21 mouse cellular contexts compared by ENCODE assay signal in genomic region chr7:126725077-126725476, GRCm38 (mm10). TPM values are rescaled to one million over a fixed set of nuclear protein-coding genes. Genes with fewer than 3 reads are reported as not detected.
"Had no signal": no experiment of that assay in that cellular context is flagged by ENCODE, and none has a peak within 500 bp of the region (broad histone marks: within the 10 kb centered on the region; RNA-seq: fewer than 3 reads in every experiment).

No protein-coding gene starts in this region.

- H3K9ac ChIP-seq: limb, embryonic 12.5 days; liver, embryonic 14.5 days; midbrain, embryonic 13.5 days; neural tube, embryonic 15.5 days had no signal

- H3K27me3 ChIP-seq: limb, embryonic 12.5 days; midbrain, embryonic 13.5 days; neural tube, embryonic 15.5 days had no signal

- DNase-seq: kidney, adult 11 months; kidney, adult 9 months; kidney, postnatal 36 days; layer of hippocampus, adult 9-11 months; layer of hippocampus, postnatal 36 days; liver; lung, adult 2 months; lung, postnatal 4 days; retina, postnatal 1 day; right cerebral cortex, postnatal 4 days; spleen, adult 18-20 months; thymus, postnatal 4 days had no signal

- ATAC-seq: lung, postnatal 0 days; midbrain, embryonic 13.5 days had no signal

- H3K36me3 ChIP-seq: limb, embryonic 12.5 days; midbrain, embryonic 13.5 days; neural tube, embryonic 15.5 days had no signal

- H3K4me2 ChIP-seq: limb, embryonic 12.5 days; midbrain, embryonic 13.5 days; neural tube, embryonic 15.5 days had no signal

- H3K4me1 ChIP-seq: limb, embryonic 12.5 days; midbrain, embryonic 13.5 days; neural tube, embryonic 15.5 days had no signal

- H3K27ac ChIP-seq: kidney, postnatal 0 days; limb, embryonic 12.5 days; liver, embryonic 14.5 days; midbrain, embryonic 13.5 days; neural tube, embryonic 15.5 days; stomach, postnatal 0 days had no signal

- H3K4me3 ChIP-seq: limb, embryonic 12.5 days; midbrain, embryonic 13.5 days; myocyte; neural tube, embryonic 15.5 days had no signal

- H3K9me3 ChIP-seq: limb, embryonic 12.5 days; midbrain, embryonic 13.5 days; neural tube, embryonic 15.5 days had no signal

RNA-seq across cellular contexts. Expression of gene Gdpd3, which starts 41.1 kb away (rescaled TPM):
- total RNA-seq: midbrain, postnatal 0 days had no signal
